Mouse (Mus musculus) heart, postnatal 14 days (tissue): ENCODE results near the gene Gm10471. TPM values are rescaled to one million over a fixed set of nuclear protein-coding genes. Genes with fewer than 3 reads are reported as not detected.
"Not testable (repeated sequence)": the region's sequence is repeated elsewhere in the genome, so short reads cannot be mapped to it uniquely, and the experiment has no call there.

Experiments used
- DNase-seq, 2 experiments: peaks; one replicate each; pipeline ENCODE4 v3.0.0; 2021 to 2022
- intact Hi-C: fragments of 180-260 bp; cut with DNase I; formaldehyde crosslinking; loops from one replicate; pipeline ENCODE4 v1.15.1; 2025
- long read RNA-seq, 2 experiments: library from polyadenylated mRNA; stranded (forward); transcript quantifications; one replicate each; pipeline ENCODE4 v2.0.0; 2021
- total RNA-seq, 2 experiments: library from RNA; stranded (reverse); gene quantifications; 2 replicates each; pipeline ENCODE4 v1.2.3; 2021

Gene Gm10471
- total RNA-seq: not detected
- long read RNA-seq, experiment 1: 0 reads
- long read RNA-seq, experiment 2: 0 reads

DNA sequence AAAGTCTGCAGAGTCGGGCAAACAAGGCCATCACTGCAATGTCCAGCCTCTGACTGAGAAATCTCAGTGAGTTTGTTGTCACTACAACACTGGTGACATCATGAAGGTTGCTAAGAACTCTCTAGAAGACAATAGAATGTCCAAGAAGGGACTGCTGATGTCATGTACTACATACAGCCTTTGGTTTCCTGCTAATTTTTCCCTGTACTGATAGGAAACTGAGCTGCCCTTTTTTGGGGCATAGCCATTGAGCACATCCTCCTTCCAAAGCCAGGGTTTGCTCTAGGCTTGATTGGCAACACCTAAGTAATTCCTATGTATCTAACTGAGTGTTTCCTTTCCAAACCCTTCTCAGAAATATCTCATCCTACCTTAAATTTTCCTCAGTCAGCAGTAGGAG is at the start of gene Gm10471:
TSS of gene Gm10471 (minus strand) at position 101 of the 400 bp plus-strand sequence.
- intact Hi-C loops, DNase-seq: not testable (repeated sequence)

DNA sequence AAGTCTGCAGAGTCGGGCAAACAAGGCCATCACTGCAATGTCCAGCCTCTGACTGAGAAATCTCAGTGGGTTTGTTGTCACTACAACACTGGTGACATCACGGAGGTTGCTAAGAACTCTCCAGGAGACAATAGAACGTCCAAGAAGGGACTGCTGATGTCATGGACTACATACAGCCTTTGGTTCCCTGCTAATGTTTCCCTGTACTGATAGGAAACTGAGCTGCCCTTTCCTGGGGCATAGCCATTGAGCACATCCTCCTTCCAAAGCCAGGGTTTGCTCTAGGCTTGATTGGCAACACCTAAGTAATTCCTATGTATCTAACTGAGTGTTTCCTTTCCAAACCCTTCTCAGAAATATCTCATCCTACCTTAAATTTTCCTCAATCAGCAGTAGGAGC is 32.2 kb upstream of the Gm10471 start, which contains the start of gene Gm10220:
TSS of gene Gm10220 (minus strand) at position 101 of the 400 bp plus-strand sequence.
- intact Hi-C loops, DNase-seq: not testable (repeated sequence)

DNA sequence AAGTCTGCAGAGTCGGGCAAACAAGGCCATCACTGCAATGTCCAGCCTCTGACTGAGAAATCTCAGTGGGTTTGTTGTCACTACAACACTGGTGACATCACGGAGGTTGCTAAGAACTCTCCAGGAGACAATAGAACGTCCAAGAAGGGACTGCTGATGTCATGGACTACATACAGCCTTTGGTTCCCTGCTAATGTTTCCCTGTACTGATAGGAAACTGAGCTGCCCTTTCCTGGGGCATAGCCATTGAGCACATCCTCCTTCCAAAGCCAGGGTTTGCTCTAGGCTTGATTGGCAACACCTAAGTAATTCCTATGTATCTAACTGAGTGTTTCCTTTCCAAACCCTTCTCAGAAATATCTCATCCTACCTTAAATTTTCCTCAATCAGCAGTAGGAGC is 16.2 kb upstream of the Gm10471 start, which contains the start of gene 5031410I06Rik:
TSS of gene 5031410I06Rik (minus strand) at position 101 of the 400 bp plus-strand sequence.
- DNase-seq: not testable (repeated sequence)

DNA sequence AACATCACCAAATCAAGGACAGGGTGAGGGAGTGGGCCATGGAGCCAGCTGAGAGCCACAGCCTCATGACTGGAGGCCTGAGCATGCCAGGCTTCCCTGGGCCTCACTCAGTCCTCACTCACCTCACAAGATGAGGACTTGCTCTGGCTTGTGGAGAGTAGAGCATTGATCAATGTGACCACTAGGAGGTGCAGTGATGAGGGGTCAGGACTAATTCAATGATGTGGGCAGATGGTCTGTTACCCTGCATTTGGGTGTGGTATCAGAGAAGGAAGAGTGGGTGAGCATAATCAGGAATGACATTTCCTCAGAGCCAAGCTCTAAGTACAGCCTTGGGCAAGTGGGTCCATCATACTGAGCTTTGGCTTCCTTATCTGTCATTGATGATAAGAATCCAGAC is 10.1 kb downstream of the Gm10471 start:
- DNase-seq, intact Hi-C loops: not testable (repeated sequence)

More for the DNA sequence above, 16.2 kb upstream of the Gm10471 start, which contains the start of gene 5031410I06Rik:
- intact Hi-C loops: not testable (repeated sequence)

DNA sequence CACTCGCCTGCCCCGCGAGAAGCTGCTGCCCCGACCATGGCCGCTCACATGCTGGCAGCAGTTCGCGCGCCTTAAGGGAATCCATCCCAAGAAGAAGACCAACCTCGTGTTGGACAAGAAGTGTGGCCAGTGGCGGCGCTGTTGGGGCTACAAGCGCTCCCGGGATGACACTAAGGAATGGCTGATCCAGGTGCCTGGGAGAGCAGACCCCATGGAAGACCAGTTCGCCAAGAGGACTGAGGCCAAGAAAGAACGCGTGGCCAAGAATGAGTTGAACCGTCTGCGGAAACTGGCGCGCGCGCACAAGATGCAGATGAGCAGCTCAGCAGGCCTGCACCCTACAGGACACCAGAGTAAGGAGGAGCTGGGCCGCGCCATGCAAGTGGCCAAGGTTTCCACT is 18.4 kb downstream of the Gm10471 start:
- intact Hi-C loops: no loop called here
- DNase-seq: no peak

DNA sequence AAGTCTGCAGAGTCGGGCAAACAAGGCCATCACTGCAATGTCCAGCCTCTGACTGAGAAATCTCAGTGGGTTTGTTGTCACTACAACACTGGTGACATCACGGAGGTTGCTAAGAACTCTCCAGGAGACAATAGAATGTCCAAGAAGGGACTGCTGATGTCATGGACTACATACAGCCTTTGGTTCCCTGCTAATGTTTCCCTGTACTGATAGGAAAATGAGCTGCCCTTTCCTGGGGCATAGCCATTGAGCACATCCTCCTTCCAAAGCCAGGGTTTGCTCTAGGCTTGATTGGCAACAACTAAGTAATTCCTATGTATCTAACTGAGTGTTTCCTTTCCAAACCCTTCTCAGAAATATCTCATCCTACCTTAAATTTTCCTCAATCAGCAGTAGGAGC is 30.6 kb downstream of the Gm10471 start, which contains the start of gene Gm7347:
TSS of gene Gm7347 (minus strand) at position 101 of the 400 bp plus-strand sequence.
- DNase-seq, intact Hi-C loops: not testable (repeated sequence)

DNA sequence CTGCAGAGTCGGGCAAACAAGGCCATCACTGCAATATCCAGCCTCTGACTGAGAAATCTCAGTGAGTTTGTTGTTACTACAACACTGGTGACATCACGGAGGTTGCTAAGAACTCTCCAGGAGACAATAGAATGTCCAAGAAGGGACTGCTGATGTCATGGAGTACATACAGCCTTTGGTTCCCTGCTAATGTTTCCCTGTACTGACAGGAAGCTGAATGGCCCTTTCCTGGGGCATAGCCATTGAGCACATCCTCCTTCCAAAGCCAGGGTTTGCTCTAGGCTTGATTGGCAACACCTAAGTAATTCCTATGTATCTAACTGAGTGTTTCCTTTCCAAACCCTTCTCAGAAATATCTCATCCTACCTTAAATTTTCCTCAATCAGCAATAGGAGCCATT is 49.6 kb downstream of the Gm10471 start, which contains the start of gene Speer4a:
TSS of gene Speer4a (minus strand) at position 101 of the 400 bp plus-strand sequence.
- DNase-seq, intact Hi-C loops: not testable (repeated sequence)

Other genes with a start within 250 kb of the Gm10471 start
- gene Gm21663, start 146.9 kb downstream of the Gm10471 start, total RNA-seq: not detected
- gene Gm21671, start 134.9 kb downstream of the Gm10471 start, total RNA-seq: not detected
- not detected for gene Gm21680, start 116.6 kb downstream of the Gm10471 start, total RNA-seq
- gene Gm21698, start 100.6 kb downstream of the Gm10471 start, total RNA-seq: not detected
- not detected for gene Gm1979, start 84.5 kb downstream of the Gm10471 start, total RNA-seq
- not detected for gene Gm5862, start 66.4 kb downstream of the Gm10471 start, total RNA-seq
- not detected for gene Speer4a, start 49.7 kb downstream of the Gm10471 start, total RNA-seq
- not detected for gene Gm7347, start 30.7 kb downstream of the Gm10471 start, total RNA-seq
- gene 5031410I06Rik, start 16.1 kb upstream of the Gm10471 start, total RNA-seq: not detected
- gene Gm10220, start 32.1 kb upstream of the Gm10471 start, total RNA-seq: not detected
- gene Gm7361, start 168.4 kb upstream of the Gm10471 start, total RNA-seq: not detected